Mouse (Mus musculus) embryonic facial prominence, embryonic 11.5 days (tissue): ENCODE data around the gene Ptpa. TPM values are rescaled to one million over a fixed set of nuclear protein-coding genes. Genes with fewer than 3 reads are reported as not detected.
"Not testable (repeated sequence)": the region's sequence is repeated elsewhere in the genome, so short reads cannot be mapped to it uniquely, and the experiment has no call there.

Source experiments
- ATAC-seq: fragments of 200-750 bp; cut with Nextera tagmentation; replicated peaks from 2 replicates; pipeline ENCODE4 v1.8.0; 2017; ENCODE audit warnings: low read depth; ENCODE audit not compliant: insufficient number of reproducible peaks, low FRiP score, low TSS enrichment
- DNase-seq: peaks from one replicate; pipeline ENCODE4 v3.0.0-alpha.2; 2015; ENCODE audit warnings: low spot score
- H3K27ac ChIP-seq: fragments of 300-500 bp; sonication (generic); replicated peaks from 2 replicates; pipeline ENCODE4 v1.5.1; 2014; ENCODE audit warnings: mild to moderate bottlenecking, low read depth, low read length, control low read depth
- H3K27me3 ChIP-seq: fragments of 300-500 bp; sonication (generic); 2 replicates; pipeline ENCODE4 v1.6.1; 2014; ENCODE audit warnings: mild to moderate bottlenecking, low read length, moderate library complexity, mixed read lengths; ENCODE audit not compliant: control insufficient read depth, insufficient read depth
- H3K36me3 ChIP-seq: fragments of 300-500 bp; sonication (generic); replicated peaks from 2 replicates; pipeline ENCODE4 v1.6.1; 2014; ENCODE audit warnings: low read depth, mild to moderate bottlenecking, low read length, moderate library complexity, mixed read lengths; ENCODE audit not compliant: control insufficient read depth, insufficient read depth
- H3K4me1 ChIP-seq: fragments of 300-500 bp; sonication (generic); 2 replicates; pipeline ENCODE4 v1.6.1; 2014; ENCODE audit warnings: low read length, mixed read lengths; ENCODE audit not compliant: control insufficient read depth, insufficient read depth
- H3K4me2 ChIP-seq: fragments of 300-500 bp; sonication (generic); 2 replicates; pipeline ENCODE4 v1.6.1; 2014; ENCODE audit warnings: low read depth, mild to moderate bottlenecking, control low read depth, low read length, moderate library complexity
- H3K4me3 ChIP-seq: fragments of 300-500 bp; sonication (generic); 2 replicates; pipeline ENCODE4 v1.5.1; 2014; ENCODE audit warnings: low read depth, low read length, control low read depth
- H3K9ac ChIP-seq: fragments of 300-500 bp; sonication (generic); replicated peaks from 2 replicates; pipeline ENCODE4 v1.6.1; 2014; ENCODE audit warnings: mild to moderate bottlenecking, control low read depth, low read length
- H3K9me3 ChIP-seq: fragments of 300-500 bp; sonication (generic); replicated peaks from 2 replicates; pipeline ENCODE4 v1.6.1; 2016; ENCODE audit warnings: mild to moderate bottlenecking, low read length, inconsistent platforms, mixed read lengths; ENCODE audit not compliant: control insufficient read depth
- WGBS: fragments of 180-500 bp; shearing (Covaris S2); extraction: QIAGEN DNeasy Blood & Tissue Kit; methylation state at CpG from one replicate; pipeline ENCODE4 v1.1.7; 2014; 5-methylcytosine and 5-hydroxymethylcytosine counted together
- polyA plus RNA-seq: library from polyadenylated mRNA; unstranded; fragments of >200 nt; fragmentation: Nextera tagmentation; extraction: Ambion mirVana; gene quantifications from 2 replicates; pipeline ENCODE4 v1.2.1, GENCODE M21; 2014

Ptpa gene
- polyA plus RNA-seq, 1 experiment from 2014 or later = 53.7 TPM

DNA sequence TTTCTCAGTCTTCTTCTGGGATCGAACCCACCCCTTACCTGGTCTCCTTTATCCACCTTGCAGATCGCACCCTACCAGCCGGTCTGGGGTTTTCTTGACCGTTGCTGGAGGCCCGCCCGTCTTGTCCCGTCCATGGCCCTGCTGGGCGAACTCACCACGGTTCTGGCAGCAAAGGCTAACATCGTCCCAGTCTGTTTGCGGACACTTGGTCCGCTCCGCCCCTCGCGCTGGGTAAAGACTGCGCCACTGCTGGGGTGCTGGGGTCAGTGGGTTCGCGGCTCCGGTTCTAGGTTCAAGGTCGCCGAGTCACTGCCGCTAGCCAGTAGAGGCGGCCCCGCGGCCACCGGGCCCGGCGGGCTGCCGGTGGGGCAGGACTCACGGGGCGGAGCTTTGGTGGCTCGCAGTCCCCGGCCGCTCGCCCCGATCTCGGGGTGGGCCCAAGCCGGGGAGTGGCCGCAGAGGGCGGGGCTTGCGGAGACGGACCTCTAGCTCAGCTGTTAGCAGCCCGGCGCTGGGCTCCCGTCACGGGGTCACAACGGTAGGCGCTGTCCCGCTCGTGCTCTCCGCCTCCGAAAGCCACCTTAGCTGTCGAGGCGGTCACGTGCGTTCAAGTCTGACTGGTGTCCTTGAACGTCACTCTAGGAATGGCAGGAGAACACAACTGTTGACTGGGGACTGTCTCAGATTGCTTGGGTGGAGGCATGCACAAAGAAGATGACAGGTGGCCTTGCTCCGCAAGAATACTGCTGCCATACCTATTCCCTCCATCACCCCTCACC is 493 bp upstream of the Ptpa start, which contains the start of gene Crat:
Crat (minus strand) TSS at position 657 of the 779 bp plus-strand sequence.
- Histone ChIP-seq H3K36me3 (no peaks in the 10 kb centered on the region), H3K9me3 (no peaks in the 10 kb centered on the region), H3K4me2 (peak within 1 kb of the TSS; percentile 87), H3K27me3 (no peaks in the 10 kb centered on the region), H3K4me1 (peaks cover 14% of the 10 kb centered on the region), H3K27ac (peak within 1 kb of the TSS; percentile 97), H3K9ac (peak within 1 kb of the TSS; percentile 97), H3K4me3 (peak within 1 kb of the TSS; percentile 73)
- WGBS = 1% methylated on average over 58 of the region's 58 CpGs
- ATAC-seq (peak; percentile 85), DNase-seq (peak; percentile 83)

DNA sequence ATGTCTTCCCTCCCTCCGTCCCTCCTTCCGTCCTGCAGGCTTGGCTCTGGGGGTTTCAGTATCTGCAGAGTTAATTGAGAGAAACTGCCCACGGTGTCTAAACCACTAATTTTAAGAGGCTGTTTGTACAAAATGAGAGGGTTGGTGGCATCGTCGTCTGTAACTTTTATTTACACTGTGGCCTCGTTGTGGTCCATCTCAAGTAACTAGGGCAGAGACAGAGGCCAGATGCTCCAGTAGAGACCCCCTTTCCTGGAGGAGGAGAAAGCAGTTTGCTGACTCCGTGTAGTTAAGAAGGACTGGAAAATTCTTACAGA is 768 bp downstream of the Ptpa start:
- Histone ChIP-seq H3K4me3 (peak overlapping the region; percentile 73), H3K9ac (peak overlapping the region; percentile 97), H3K27me3 (no peaks in the 10 kb centered on the region), H3K4me1 (peaks cover 14% of the 10 kb centered on the region), H3K4me2 (peak overlapping the region; percentile 87), H3K9me3 (no peaks in the 10 kb centered on the region), H3K27ac (peak overlapping the region; percentile 97), H3K36me3 (no peaks in the 10 kb centered on the region)
- DNase-seq (no peak), ATAC-seq (no peak)
- 0% methylated on average over 5 of the region's 7 CpGs for WGBS

DNA sequence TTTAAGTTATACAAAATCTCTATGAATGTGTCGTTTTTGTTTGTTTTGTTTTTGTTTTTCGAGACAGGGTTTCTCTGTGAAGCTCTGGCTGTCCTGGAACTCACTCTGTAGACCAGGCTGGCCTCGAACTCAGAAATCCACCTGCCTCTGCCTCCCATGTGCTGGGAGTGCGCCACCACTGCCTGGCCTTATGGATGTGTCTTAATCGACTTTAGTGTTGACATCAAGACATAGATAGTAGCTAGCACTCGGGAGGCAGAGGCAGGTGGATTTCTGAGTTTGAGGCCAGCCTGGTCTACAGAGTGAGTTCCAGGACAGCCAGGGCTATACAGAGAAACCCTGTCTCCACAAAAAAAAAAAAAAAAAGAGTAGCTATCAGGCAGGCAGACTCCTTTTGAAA is 1.3 kb downstream of the Ptpa start:
- H3K4me3 ChIP-seq, ATAC-seq, H3K36me3 ChIP-seq, DNase-seq, H3K27me3 ChIP-seq, H3K9me3 ChIP-seq, H3K9ac ChIP-seq, H3K27ac ChIP-seq: not testable (repeated sequence)
- Histone ChIP-seq H3K4me2 (peak overlapping the region; percentile 87; the same call in 1 of the 2 replicates), H3K4me1 (peaks cover 14% of the 10 kb centered on the region)
- WGBS = 83% methylated on average over 6 of the region's 6 CpGs

DNA sequence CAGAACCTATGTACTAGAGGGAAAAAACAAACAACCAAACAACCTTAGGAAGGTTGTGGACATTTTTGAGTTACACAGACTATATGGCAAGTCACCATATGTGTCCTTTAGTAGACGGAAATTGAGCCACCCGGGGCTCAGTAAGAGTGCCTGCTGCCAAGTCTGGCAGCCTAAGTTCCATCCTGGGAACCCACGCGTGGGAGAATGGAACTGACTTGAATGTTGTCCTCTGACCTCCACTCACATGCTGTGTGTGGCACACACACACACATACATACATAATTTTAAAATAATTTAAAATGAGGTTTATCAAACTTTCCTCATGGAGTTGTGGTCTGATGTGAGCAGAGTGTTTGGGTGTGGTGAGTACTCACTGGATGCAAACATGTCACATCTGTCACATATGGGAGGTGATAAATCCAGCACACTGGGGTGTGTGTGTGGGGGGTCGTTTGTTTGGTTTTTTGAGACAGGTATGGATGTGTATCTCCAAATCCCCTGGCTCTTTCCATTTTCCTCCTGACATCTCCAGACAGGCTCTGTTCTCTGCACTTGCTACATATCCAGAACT is 1.8 kb downstream of the Ptpa start:
- no peak overlapping the region for H3K9ac ChIP-seq
- ATAC-seq = no peak
- no peaks in the 10 kb centered on the region for H3K9me3 ChIP-seq
- H3K36me3 ChIP-seq = no peaks in the 10 kb centered on the region
- no peak overlapping the region for H3K4me3 ChIP-seq
- 82% methylated on average over 5 of the region's 5 CpGs for WGBS
- peaks cover 14% of the 10 kb centered on the region for H3K4me1 ChIP-seq
- no peak overlapping the region for H3K4me2 ChIP-seq
- H3K27ac ChIP-seq = no peak overlapping the region
- H3K27me3 ChIP-seq = no peaks in the 10 kb centered on the region
- DNase-seq = no peak

DNA sequence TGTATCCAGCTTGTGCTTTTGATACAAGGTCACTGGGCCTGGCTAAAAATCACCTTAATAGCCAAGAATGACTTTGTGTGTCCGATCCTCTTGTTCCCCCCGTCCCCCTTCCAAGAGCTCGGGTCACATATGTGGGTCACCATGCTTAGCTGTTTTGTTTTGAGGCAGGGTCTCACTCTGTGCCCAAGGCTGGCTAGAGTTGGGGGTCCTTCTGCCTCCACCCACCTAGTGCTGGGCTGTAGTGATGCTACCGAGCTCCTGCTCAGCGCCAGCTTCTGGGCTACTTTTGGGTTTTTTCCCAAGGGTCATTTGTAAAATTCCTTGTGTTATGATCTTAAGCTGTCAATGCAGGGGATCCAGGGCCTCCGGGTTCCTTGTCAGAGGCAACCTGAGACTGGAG is 2.4 kb downstream of the Ptpa start:
- Histone ChIP-seq H3K27me3 (no peaks in the 10 kb centered on the region), H3K36me3 (no peaks in the 10 kb centered on the region), H3K4me1 (peaks cover 14% of the 10 kb centered on the region), H3K9ac (peak overlapping the region; percentile 18; the same call in 1 of the 2 replicates), H3K4me2 (0 out of 2 replicates have a peak overlapping the region, but pooled peaks have one; percentile 2), H3K4me3 (no peak overlapping the region), H3K9me3 (no peaks in the 10 kb centered on the region), H3K27ac (no peak overlapping the region; the same call in 1 of the 2 replicates)
- WGBS = 65% methylated on average over 6 of the region's 6 CpGs
- DNase-seq (no peak), ATAC-seq (no peak)

DNA sequence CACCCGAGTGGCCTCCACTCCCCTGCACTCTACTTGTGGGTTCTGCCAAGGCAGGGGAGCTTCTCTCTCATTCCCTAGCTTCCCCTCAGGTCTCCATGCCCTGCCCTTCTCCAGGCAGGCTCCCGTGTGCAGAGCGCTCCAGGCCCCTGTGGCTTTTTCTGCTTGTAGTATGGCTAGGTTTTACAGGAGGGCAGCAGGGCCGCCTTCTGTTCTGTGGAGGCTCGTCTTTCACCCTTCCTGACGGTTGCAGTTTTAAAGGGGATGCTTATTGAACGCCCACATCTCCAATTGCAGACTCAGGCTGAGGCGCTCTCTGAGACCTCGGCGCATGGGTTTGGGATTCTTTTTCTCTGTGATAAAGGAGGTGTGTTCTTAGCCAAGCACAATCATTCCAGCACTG is 3.3 kb downstream of the Ptpa start:
- Histone ChIP-seq H3K27me3 (no peaks in the 10 kb centered on the region), H3K4me2 (peak overlapping the region; percentile 21; the same call in 1 of the 2 replicates), H3K9ac (peak overlapping the region; percentile 41), H3K9me3 (no peaks in the 10 kb centered on the region), H3K27ac (peak overlapping the region; percentile 79), H3K4me3 (no peak overlapping the region), H3K36me3 (no peaks in the 10 kb centered on the region), H3K4me1 (peaks cover 14% of the 10 kb centered on the region)
- ATAC-seq (no peak), DNase-seq (peak; percentile 61)
- 23% methylated on average over 10 of the region's 10 CpGs for WGBS

DNA sequence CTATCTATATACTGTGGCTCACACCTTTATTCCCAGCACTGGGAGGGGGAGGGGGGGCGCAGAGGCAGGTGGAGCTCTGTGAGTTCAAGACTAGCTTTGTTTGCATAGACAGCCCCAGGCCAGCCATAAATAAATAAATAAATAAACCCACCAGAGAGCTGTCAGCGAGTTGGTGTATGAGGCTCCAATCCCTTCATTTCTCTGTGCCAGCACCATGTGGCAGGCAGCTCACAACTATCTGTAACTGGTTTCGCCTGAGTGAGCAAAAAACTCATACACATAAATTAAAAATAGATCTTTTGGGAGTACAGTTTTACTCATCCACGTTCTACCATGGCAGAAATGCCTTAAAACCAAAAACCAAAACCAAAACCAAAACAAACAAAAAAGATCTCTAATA is 5.6 kb downstream of the Ptpa start:
- DNase-seq (no peak), ATAC-seq (no peak)
- WGBS = 80% methylated on average over 4 of the region's 4 CpGs
- H3K4me2 ChIP-seq = no peak overlapping the region
- no peaks in the 10 kb centered on the region for H3K9me3 ChIP-seq
- H3K9ac ChIP-seq = no peak overlapping the region
- no peaks in the 10 kb centered on the region for H3K27me3 ChIP-seq
- H3K36me3 ChIP-seq = no peaks in the 10 kb centered on the region
- H3K4me1 ChIP-seq = peaks cover 10% of the 10 kb centered on the region
- no peak overlapping the region for H3K4me3 ChIP-seq
- no peak overlapping the region for H3K27ac ChIP-seq

DNA sequence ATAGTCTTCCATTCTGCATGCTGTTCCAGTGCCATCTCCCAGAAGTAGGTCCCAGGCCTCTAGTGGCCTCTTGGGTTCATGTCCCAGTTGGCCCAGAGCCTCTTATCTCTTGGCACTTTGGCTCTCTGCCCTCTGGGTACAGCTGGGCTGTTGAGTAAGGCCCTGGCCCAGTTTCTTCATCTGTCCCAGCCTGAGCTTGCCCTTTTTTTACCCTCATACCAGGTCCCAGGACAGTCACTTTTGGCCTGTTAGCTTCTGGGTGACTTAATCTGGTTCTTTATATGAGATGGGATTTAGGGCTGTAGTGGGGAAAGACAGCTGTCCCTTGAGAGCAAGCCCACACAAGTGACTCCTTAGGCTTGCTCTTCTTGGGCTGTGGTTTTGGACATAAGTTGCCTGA is 13.3 kb downstream of the Ptpa start:
- ATAC-seq (no peak), DNase-seq (no peak)
- no peak overlapping the region for H3K4me2 ChIP-seq
- no peak overlapping the region for H3K27ac ChIP-seq
- no peaks in the 10 kb centered on the region for H3K4me1 ChIP-seq
- H3K9ac ChIP-seq = no peak overlapping the region
- no peaks in the 10 kb centered on the region for H3K27me3 ChIP-seq
- no peaks in the 10 kb centered on the region for H3K9me3 ChIP-seq
- peaks cover 11% of the 10 kb centered on the region for H3K36me3 ChIP-seq
- H3K4me3 ChIP-seq = no peak overlapping the region
